Mouse (Mus musculus): ENCODE measurements at regions not wholly inside any gene's neighbourhood (a gene's known extent, or its start where the extent isn't known, plus 50 kb on each side); places are given as distances from the start of the nearest gene placed in this dataset.

DNA sequence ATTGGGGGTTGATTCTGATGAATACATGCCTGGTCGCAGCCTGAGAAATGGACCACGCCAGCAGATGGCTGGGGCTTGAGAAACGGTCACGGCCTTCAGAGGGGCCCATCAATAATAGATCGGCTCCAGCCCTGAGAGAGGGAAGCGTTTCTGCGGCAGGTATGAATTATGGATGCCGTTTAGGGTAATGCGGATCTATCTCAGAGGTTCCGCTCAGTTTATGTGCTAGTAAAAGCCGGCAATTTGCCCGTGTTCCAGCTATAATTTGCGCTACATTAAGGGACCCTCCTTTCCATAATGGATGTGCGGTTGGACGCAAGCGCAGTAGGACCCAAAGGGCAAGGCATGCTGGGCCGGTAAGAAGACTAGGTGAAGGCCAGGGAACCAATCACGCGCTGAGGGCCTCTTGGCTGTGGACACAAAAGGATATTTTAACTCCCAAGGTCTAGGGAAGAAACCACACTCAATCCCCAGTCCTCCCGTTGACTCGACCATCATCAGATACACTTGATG is 132.1 kb upstream of the Hs3st2 start:
- no peak for TF ChIP-seq POLR2A (IDR thresholded peaks at IDR 0.05; ENCODE audit: borderline replicate concordance, extremely low read depth, low read depth, low read length)
- TF ChIP-seq CTCF (IDR thresholded peaks at IDR 0.05; ENCODE audit: insufficient read depth, low read length): no peak

All from lung, adult 2 months (tissue).